Mouse (Mus musculus): ENCODE results near the gene Krba1.
A peak's percentile ranks its signal among the peaks of the same experiment; 100 is the strongest.

The Krba1 gene

GRCm38 (mm10) chr6:48395105-48396007, at the start of gene Krba1:
Krba1 (plus strand) TSS chr6:48395586.
- DNase-seq (ENCODE audit: low spot score), result peak; percentile 72

DNA sequence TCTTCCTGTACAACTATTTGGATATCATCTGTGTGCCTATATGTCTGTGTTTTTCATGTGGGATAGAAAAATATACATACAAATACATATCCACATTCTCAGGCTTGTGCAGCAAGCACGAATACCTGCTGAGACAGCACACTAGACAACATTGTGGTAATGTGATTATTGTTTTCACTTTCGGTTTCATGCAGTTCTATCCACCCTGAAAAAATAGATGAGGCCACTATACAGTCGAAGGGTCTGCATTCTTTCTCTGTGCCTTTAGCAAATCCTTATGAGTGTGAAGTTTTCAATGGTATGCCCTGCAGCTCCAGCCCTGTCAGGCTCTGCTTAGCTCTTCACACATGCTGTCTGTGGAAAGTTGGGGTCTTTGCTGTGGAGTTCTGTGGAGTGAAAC, 36.5 kb upstream of the Krba1 start:
- DNase-seq (ENCODE audit: low spot score), result no peak

DNA sequence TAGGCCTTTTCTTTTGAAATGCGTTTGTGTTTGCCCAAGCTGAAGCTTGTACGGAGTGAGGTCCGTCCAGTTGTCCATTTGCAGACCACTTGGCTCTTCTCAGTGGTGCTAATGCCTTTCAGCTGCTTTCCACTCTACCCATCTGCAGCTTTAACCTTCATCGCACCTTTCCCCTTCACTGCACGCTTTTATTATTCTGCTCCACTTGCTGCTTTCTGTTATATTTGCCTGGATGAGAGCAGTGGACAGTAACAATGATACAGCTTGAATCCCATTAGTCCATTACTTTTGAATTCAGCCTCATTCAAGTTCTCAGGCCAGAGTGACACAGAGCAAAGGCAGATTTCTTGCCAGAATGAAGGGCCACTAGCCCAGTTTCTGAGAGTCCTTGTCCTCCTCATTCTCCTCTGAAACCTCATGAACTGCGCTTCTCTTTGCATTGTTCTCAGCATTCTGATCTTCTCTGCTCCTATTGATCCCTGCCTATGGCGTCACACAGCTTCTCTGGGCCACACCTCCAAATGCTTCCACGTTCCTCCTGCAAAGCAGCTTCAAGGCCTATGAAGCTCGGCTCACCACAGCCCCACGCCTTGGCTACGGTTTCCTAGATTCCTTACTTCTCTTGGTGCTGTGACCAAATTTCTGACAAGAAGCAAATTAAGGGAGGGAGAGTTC, 28.9 kb upstream of the Krba1 start:
- DNase-seq (ENCODE audit: low spot score), result no peak

DNA sequence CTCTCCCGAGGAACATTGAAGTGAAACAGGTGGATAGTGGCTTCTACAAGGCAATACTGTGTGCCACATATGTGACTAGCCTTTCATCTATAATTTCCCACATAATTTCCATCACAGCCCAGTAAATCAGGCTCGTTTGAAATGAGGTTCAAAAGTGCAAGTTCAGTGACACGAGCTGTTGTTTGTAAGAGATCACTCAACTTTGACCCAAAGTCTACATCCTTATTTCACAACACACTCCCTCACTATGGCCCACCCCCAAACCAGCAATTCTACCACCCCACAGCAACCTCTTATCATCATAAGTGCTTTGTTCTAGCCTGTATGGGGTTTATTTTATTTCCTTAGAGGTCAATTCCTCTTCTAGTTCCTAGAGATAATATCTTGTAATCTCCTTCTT, 7.2 kb upstream of the Krba1 start:
- DNase-seq (ENCODE audit: low spot score), result no peak

- no peak for DNase-seq (ENCODE audit: low spot score)
Measured at GRCm38 (mm10) chr6:48393811-48394210, 1.6 kb upstream of the Krba1 start.

- DNase-seq (ENCODE audit: low spot score), result no peak
Measured at GRCm38 (mm10) chr6:48396008-48396595, 716 bp downstream of the Krba1 start.

GRCm38 (mm10) chr6:48396686-48397085, 1.3 kb downstream of the Krba1 start:
- no peak for DNase-seq (ENCODE audit: low spot score)

DNA sequence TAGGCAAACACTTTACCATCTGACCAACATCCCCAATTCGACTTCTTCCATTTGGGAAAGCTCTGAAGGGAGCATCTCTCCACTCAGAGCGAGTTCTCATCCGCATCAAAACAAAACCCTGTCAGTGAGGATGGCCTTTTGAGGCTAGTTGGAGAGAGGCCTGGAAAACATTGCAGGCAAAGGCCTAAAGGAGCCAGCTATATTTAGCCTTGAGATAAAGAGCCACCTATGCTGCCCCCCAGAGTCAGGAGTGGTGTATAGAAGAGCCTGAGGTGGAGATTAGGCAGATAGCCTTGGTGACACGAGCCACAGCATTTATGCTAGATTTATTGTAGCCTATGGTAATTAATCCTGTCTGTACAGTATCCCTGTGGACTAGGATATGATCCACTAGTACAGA, 1.9 kb downstream of the Krba1 start:
- DNase-seq (ENCODE audit: low spot score), result peak; percentile 46

- DNase-seq (ENCODE audit: low spot score), result no peak
Measured at GRCm38 (mm10) chr6:48399906-48400305, 4.5 kb downstream of the Krba1 start.

DNA sequence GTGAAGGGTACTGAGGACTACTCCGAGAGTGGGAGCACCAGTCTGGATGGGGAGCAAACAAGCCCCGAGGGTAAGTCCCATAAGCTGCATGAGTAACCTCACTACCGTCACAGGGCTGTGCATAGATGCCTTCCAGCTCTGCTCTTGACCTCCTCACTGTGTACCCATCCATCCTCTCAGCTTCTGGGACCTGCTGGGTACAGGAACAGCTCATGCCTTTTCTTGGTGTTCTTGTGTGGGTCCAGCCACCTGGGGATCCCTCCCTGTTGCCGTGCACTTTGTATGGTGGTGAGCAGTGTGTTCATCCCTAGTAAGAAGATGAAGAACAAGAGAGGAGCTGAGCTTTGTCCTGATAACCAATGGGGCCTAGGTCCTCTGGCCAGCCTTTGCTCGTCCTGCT, 8.7 kb downstream of the Krba1 start:
- DNase-seq (ENCODE audit: low spot score), result no peak

- no peak for DNase-seq (ENCODE audit: low spot score)
Measured at GRCm38 (mm10) chr6:48409726-48410343, 14.4 kb downstream of the Krba1 start.

DNA sequence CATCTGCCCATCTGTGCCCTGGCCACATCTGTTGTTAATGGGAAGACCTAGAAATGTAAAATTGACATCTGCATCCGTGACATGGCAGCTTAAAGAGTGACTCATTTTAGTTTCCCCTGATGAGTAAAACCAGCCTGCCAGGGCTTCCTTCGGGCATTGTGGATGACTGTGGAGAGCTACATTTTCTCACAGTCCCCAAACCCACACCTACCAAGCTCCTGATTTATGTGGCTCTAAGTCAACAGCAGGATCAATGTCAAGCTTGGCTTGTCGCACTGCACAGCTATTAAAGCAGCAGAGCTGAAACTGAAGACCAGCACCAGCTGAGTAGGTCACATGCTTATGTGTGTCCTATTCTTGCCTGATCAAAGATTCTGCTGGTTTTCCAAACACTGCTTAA, 15.2 kb downstream of the Krba1 start:
- peak; percentile 22 for DNase-seq (ENCODE audit: low spot score)

- no peak for DNase-seq (ENCODE audit: low spot score)
Measured at GRCm38 (mm10) chr6:48411193-48412092, 16.1 kb downstream of the Krba1 start.

GRCm38 (mm10) chr6:48412147-48412546, 16.8 kb downstream of the Krba1 start:
- DNase-seq (ENCODE audit: low spot score), result no peak

DNA sequence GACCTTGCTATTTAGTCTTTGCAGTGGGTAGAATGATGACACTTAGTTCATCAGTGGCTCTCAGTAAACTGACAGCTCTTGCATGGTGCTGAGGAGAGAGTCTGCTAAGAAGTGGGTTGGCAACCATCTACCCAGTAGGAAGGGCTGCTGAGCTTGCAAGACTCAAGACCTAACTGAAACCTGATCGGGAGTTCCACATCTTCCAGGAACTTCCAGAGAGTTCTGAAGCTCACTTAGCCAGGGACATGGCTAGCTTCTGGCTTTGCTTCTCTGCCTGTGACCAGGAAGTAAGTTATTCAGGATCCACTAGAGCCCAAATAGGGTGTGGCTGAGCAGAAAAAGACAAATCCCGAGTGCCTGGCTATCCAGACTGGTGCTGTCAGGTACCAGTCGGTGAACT, 17.3 kb downstream of the Krba1 start:
- no peak for DNase-seq (ENCODE audit: low spot score)

DNA sequence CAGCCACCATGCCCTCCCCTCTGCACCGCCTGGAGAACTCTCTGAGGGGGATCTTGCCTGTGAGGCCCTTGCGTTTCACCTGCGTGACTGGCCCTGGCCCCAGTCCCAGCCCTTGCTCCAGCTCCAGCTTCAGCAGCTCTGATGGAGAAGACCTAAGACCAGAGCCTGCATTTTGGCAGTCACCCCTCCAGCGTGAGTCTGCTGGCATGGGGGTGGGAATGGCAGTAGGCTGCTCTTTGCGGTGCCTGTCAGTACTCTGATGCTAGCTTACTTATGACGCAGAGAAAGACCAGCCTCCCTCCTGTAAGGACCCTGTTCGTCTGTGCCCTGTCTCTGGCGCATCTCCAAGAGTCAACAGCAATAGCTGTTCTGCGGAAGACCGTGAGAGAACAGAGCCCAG, 17.7 kb downstream of the Krba1 start:
- DNase-seq (ENCODE audit: low spot score), result peak; percentile 72

DNA sequence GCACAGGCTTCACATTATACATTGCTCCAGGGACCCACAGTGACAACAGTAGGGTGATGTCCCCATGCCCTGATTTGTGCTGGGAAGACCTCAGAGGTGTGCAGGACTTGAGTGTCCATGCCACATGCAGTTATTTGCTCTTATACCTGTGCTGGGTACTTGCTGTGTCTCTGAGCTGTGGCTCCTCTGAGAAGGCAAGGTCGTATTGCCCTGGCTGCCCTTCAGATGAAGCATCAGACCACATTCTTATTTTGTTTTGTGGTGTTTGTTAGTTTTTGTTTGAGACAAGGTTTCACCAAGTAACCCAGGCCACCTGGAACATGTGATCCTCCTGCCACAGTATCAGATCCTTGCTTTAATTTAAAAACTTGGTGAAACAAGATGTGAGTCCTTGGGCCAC, 19.5 kb downstream of the Krba1 start:
- no peak for DNase-seq (ENCODE audit: low spot score)

- DNase-seq (ENCODE audit: low spot score), result no peak
Measured at GRCm38 (mm10) chr6:48415636-48416035, 20.2 kb downstream of the Krba1 start.

DNA sequence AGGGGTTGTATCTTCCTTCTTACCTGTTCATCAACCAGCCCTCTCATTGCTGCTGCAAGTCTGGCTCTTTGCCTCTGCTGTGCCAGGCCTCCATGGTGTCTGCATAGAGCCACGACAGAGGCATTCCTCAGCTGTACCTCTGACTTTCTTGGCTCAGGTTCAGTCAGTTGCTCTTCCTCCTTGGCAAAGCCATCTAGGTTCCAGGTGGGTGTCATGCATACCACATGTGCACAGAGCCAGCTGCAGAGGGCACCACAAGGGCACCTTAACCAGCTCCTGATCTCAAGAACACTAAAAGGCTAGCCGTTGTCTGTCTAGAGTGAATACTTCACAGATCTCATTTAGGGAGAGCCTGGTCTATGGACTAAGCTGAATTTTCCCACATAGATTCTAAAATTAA, 21.1 kb downstream of the Krba1 start:
- DNase-seq (ENCODE audit: low spot score), result no peak

DNA sequence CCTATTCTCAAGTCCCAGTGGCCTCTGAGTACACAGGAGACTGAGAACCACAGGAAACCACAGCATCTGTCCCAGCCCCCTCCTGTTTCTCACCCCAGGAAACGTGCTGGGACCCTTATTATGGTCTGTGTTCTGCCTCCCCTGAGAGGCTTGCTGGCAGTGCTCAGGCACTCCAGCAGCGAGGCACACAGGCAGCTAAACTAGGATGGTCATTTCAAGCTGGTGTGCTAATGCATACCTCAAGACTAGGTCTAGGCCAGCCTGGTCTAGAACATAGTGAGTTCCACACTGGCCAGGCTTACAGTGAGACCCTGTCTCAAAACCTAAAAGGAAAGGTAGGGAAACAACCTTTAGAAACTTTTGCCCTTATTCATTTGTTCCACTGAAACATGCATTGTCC, 25.3 kb downstream of the Krba1 start:
- DNase-seq (ENCODE audit: low spot score), result no peak

DNA sequence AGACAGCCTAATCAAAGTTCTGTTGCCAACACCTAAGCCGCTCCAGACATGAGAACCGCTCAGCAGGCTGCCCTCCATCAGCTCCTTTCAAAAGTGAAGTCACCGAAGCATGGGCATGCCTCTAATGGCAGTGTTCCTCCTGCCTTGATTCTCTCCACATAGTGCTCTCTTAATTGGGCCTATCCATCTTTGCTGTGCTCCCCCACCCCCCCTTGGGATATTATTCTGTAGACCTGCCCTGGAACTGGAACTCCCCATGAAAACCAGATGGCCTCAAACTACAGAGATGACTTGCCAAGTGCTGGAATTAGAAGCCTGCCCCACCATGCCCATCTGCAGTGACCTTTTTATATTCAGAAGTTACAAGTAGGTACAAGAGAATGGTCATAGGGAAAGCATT, 27.9 kb downstream of the Krba1 start:
- no peak for DNase-seq (ENCODE audit: low spot score)

- DNase-seq (ENCODE audit: low spot score), result no peak
Measured at GRCm38 (mm10) chr6:48424074-48424473, 28.7 kb downstream of the Krba1 start.
